Mouse (Mus musculus) G1E (cell line): Measurements from ENCODE around the gene Gamt. TPM values are rescaled to one million over a fixed set of nuclear protein-coding genes. Genes with fewer than 3 reads are reported as not detected.

Experiments used
- ATAC-seq: 2 replicates; pipeline ENCODE4 v1.8.0; 2016; ENCODE audit warnings: mild to moderate bottlenecking; ENCODE audit not compliant: insufficient number of reproducible peaks, poor library complexity, low FRiP score, severe bottlenecking; ENCODE audit errors: extremely low read depth
- DNase-seq: peaks from one replicate; pipeline ENCODE4 v3.0.0; 2012; ENCODE audit warnings: low spot score
- H3K27me3 ChIP-seq: 2 replicates; pipeline ENCODE4 v1.6.1; 2012; ENCODE audit warnings: mild to moderate bottlenecking, low read length, inconsistent platforms; ENCODE audit not compliant: insufficient read depth
- H3K36me3 ChIP-seq: replicated peaks from 2 replicates; pipeline ENCODE3; 2012; ENCODE audit warnings: mild to moderate bottlenecking, inconsistent platforms
- H3K4me1 ChIP-seq: 2 replicates; pipeline ENCODE4 v1.6.1; 2012; ENCODE audit warnings: low read depth, low read length, inconsistent platforms, mixed read lengths; ENCODE audit not compliant: insufficient read depth
- H3K4me3 ChIP-seq: 2 replicates; pipeline ENCODE4 v1.5.1; 2012; ENCODE audit warnings: low read depth, mild to moderate bottlenecking, inconsistent platforms, low read length, moderate library complexity, mixed read lengths
- H3K9me3 ChIP-seq: replicated peaks from 2 replicates; pipeline ENCODE4 v1.6.1; 2012; ENCODE audit warnings: inconsistent platforms
- CTCF ChIP-seq: IDR thresholded peaks from 2 replicates; pipeline ENCODE4 v1.5.1; 2012; ENCODE audit warnings: low read depth, low read length, inconsistent platforms, mixed read lengths
- GATA1 ChIP-seq: IDR thresholded peaks from 2 replicates; pipeline ENCODE4 v1.6.1; 2012; ENCODE audit warnings: borderline replicate concordance, low read length, inconsistent platforms, mixed read lengths
- GATA2 ChIP-seq: IDR thresholded peaks from 2 replicates; pipeline ENCODE4 v1.6.1; 2012; ENCODE audit warnings: low read depth, low read length, inconsistent platforms, borderline replicate concordance
- POLR2AphosphoS5 ChIP-seq: IDR thresholded peaks from 2 replicates; pipeline ENCODE4 v1.6.1; 2012; ENCODE audit warnings: low read depth, low read length, inconsistent platforms; ENCODE audit not compliant: insufficient replicate concordance
- TAL1 ChIP-seq: conservative IDR thresholded peaks from 2 replicates; pipeline ENCODE4 v1.6.1; 2012; ENCODE audit warnings: low read depth, low read length, inconsistent platforms, mixed read lengths
- polyA plus RNA-seq: library from polyadenylated mRNA; stranded (reverse); fragments of >175 nt; gene quantifications from 2 replicates; pipeline ENCODE4 v1.2.3, GENCODE M21; 2012
- total RNA-seq, 2 experiments: library from RNA; stranded (forward) in 1 of 2; stranded (reverse) in 1 of 2; fragments of 200-1000 nt in 1 of 2; fragments of >200 nt in 1 of 2; fragmentation: Nextera tagmentation in 1 of 2; gene quantifications; 2 replicates each; pipeline ENCODE4 v1.2.3; 2014 to 2017

Gamt gene
- total and polyA plus RNA-seq, 3 experiments = 0.18 TPM; not detected in 2

GRCm38 (mm10) chr10:80288097-80288496, 27.3 kb upstream of the Gamt start:
- no peak for DNase-seq

DNA sequence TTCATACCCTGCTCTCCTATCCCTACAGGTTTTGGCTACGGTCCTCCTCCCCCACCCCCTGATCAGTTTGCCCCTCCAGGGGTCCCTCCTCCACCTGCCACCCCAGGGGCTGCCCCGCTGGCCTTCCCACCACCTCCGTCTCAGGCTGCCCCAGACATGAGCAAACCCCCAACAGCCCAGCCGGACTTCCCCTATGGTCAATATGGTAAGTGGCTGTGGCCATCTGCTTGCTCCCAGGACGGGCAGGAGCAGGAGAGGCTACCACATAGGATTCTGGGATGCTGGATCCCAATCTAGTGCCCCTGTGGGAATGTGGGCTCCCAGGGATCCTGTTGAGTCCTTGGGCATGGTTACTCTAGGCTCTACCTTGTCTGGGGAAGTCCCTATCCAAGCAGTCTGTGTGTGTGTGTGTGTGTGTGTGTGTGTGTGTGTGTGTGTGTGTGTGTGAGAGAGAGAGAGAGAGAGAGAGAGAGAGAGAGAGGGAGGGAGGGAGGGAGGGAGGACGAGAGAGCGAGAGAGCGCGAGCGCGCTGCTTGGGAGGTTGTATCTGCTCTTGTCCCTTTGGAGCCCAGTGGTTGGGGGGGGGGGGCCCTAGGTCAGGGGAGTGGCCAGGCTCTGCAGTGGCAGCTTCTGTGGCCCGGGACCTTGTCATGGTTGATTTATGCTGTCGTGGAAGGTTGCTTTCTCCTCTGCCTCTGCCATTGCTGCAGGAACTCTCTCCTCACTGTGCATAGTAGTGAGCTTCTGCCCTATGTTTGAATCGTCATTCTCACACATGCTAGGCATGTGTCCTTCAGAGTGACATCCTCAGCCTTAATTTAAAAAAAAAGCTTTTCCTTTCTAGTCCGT, 24.6 kb upstream of the Gamt start:
- ATAC-seq (no peak), DNase-seq (no peak)
- Histone ChIP-seq H3K9me3 (no peaks in the 10 kb centered on the region), H3K36me3 (peaks cover 89% of the 10 kb centered on the region), H3K4me1 (peaks cover 61% of the 10 kb centered on the region), H3K4me3 (no peak overlapping the region), H3K27me3 (no peaks in the 10 kb centered on the region)
- TF ChIP-seq GATA2 (no peak), POLR2AphosphoS5 (no peak), CTCF (no peak), TAL1 (no peak), GATA1 (no peak)

More at GRCm38 (mm10) chr10:80288097-80288496, 27.3 kb upstream of the Gamt start:
- no peak for ATAC-seq
- Histone ChIP-seq H3K36me3 (peaks cover 69% of the 10 kb centered on the region), H3K4me1 (peaks cover 45% of the 10 kb centered on the region), H3K9me3 (no peaks in the 10 kb centered on the region), H3K4me3 (no peak overlapping the region), H3K27me3 (no peaks in the 10 kb centered on the region)
- TF ChIP-seq CTCF (no peak), POLR2AphosphoS5 (no peak), TAL1 (no peak), GATA1 (no peak), GATA2 (no peak)

GRCm38 (mm10) chr10:80282481-80283441, 21.9 kb upstream of the Gamt start:
- H3K27me3 ChIP-seq = no peaks in the 10 kb centered on the region

DNA sequence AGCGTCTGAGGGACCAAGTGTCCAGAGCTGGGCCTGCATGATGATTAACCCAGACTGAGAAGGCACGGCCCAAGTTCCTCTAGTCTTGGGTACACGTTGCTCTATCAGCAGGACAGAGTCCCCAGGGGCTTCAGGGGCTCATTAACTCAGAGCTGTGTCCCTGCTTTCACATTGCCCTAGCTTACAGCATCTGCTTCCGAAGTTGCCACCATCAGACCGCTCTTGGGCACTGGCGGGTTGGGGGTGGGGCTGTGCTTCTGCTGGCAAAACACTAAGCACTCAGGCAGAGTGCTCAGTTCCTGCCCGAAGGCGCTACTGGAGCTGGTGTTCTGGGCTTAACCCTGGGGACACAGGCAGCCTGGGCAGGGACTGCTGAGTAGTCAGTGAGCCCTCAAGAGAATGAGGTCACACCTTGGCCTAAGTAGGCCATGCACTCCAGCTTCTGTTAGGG, 21.1 kb upstream of the Gamt start:
- no peaks in the 10 kb centered on the region for H3K9me3 ChIP-seq
- peaks cover 67% of the 10 kb centered on the region for H3K4me1 ChIP-seq
- TF ChIP-seq TAL1 = no peak
- no peak for TF ChIP-seq GATA2
- no peak for TF ChIP-seq POLR2AphosphoS5
- TF ChIP-seq CTCF = no peak
- TF ChIP-seq GATA1 = no peak
- ATAC-seq (no peak), DNase-seq (no peak)
- H3K36me3 ChIP-seq = peaks cover 99% of the 10 kb centered on the region
- no peaks in the 10 kb centered on the region for H3K27me3 ChIP-seq
- H3K4me3 ChIP-seq = no peak overlapping the region

More at GRCm38 (mm10) chr10:80282481-80283441, 21.9 kb upstream of the Gamt start:
- DNase-seq = no peak
- TF ChIP-seq GATA1 (no peak), POLR2AphosphoS5 (no peak), CTCF (no peak), GATA2 (no peak), TAL1 (no peak)
- Histone ChIP-seq H3K36me3 (peaks cover 99% of the 10 kb centered on the region), H3K4me1 (peaks cover 71% of the 10 kb centered on the region), H3K4me3 (no peak overlapping the region), H3K9me3 (no peaks in the 10 kb centered on the region)
- no peak for ATAC-seq

DNA sequence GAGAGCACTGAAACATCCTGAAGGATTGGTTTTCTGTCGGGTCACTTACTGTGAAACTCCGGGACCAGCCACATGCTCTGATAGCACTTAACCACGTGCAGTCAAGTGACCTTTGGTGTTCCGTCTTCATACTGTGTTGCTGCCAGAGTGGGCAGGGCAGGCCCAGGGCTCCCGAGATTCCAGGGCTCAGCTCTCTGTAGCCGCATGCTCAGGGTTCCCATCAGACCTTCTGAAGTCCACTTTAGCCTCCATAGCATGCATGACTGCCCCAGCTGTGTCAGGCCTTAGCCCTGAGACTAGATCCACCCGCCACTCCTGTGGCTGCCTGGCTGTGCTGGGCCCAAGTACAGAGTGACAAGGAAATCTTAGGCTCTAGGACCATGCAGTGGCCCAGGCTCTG, 20.5 kb upstream of the Gamt start:
- no peak overlapping the region for H3K4me3 ChIP-seq
- TF ChIP-seq GATA2 (no peak), TAL1 (no peak), POLR2AphosphoS5 (no peak), CTCF (no peak)
- peaks cover 63% of the 10 kb centered on the region for H3K4me1 ChIP-seq
- no peaks in the 10 kb centered on the region for H3K27me3 ChIP-seq
- H3K36me3 ChIP-seq = peaks cover 98% of the 10 kb centered on the region
- H3K9me3 ChIP-seq = no peaks in the 10 kb centered on the region
- ATAC-seq (no peak), DNase-seq (no peak)

GRCm38 (mm10) chr10:80279273-80279672, 18.5 kb upstream of the Gamt start:
- Histone ChIP-seq H3K9me3 (no peaks in the 10 kb centered on the region), H3K4me3 (no peak overlapping the region), H3K27me3 (no peaks in the 10 kb centered on the region), H3K36me3 (peaks cover 98% of the 10 kb centered on the region), H3K4me1 (peaks cover 66% of the 10 kb centered on the region)
- DNase-seq (no peak), ATAC-seq (no peak)
- TF ChIP-seq TAL1 (no peak), POLR2AphosphoS5 (no peak), GATA2 (no peak), GATA1 (no peak), CTCF (no peak)
